Mouse (Mus musculus) CH12.LX (cell line): ENCODE data around the gene B3gnt8. TPM values are rescaled to one million over a fixed set of nuclear protein-coding genes. Genes with fewer than 3 reads are reported as not detected.

ENCODE experiments used
- DNase-seq: peaks from one replicate; pipeline ENCODE4 v3.0.0-alpha.2; 2013; ENCODE audit errors: extremely low read depth
- H3K27ac ChIP-seq: 2 replicates; pipeline ENCODE4 v1.5.1; 2012; ENCODE audit warnings: low read depth, mild to moderate bottlenecking, control low read depth, moderate library complexity; ENCODE audit not compliant: insufficient read depth
- H3K27me3 ChIP-seq: replicated peaks from 2 replicates; pipeline ENCODE3; 2012; ENCODE audit warnings: inconsistent platforms
- H3K36me3 ChIP-seq, 2 experiments: replicated peaks in 1 of 2; 2 replicates each; pipeline versions ENCODE3 to v1.6.1; 2012; ENCODE audit warnings: inconsistent platforms in 1 of 2, low read length in 1 of 2, mild to moderate bottlenecking in 1 of 2, mixed read lengths in 1 of 2, moderate library complexity in 1 of 2; ENCODE audit not compliant: control insufficient read depth in 1 of 2, insufficient read depth in 1 of 2
- H3K4me1 ChIP-seq, 2 experiments: 2 replicates each; pipeline ENCODE4 v1.6.1; 2012; ENCODE audit warnings: inconsistent platforms in 1 of 2, moderate library complexity in 1 of 2; ENCODE audit not compliant: insufficient read depth in 2 of 2, control insufficient read depth in 1 of 2
- H3K4me2 ChIP-seq: 2 replicates; pipeline ENCODE4 v1.6.1; 2012; ENCODE audit warnings: low read depth, mild to moderate bottlenecking, control low read depth; ENCODE audit not compliant: poor library complexity, insufficient read depth, severe bottlenecking
- H3K4me3 ChIP-seq, 3 experiments: fragments of 150-350 bp in 1 of 3; sonication (generic) in 1 of 3; replicated peaks in 1 of 3; 2 replicates each; pipeline versions ENCODE3 to v1.5.1; 2011 to 2012; ENCODE audit warnings: low read depth in 2 of 3, low read length in 2 of 3, mild to moderate bottlenecking in 2 of 3, moderate library complexity in 2 of 3, control low read depth in 1 of 3, improper control_type of control experiment in 1 of 3, inconsistent platforms in 1 of 3, mixed read lengths in 1 of 3; ENCODE audit not compliant: poor library complexity in 1 of 3
- H3K79me2 ChIP-seq: replicated peaks from 2 replicates; pipeline ENCODE4 v1.6.1; 2012; ENCODE audit warnings: mild to moderate bottlenecking, moderate library complexity; ENCODE audit not compliant: control insufficient read depth, poor library complexity, insufficient read depth, severe bottlenecking; ENCODE audit errors: extremely low read depth
- H3K9ac ChIP-seq: 2 replicates; pipeline ENCODE4 v1.6.1; 2012; ENCODE audit warnings: low read depth, mild to moderate bottlenecking, control low read depth, moderate library complexity; ENCODE audit not compliant: insufficient read depth
- H3K9me3 ChIP-seq: replicated peaks from 2 replicates; pipeline ENCODE3; 2012; ENCODE audit warnings: low read length, inconsistent platforms, mixed read lengths
- BHLHE40 ChIP-seq: IDR thresholded peaks from 2 replicates; pipeline ENCODE4 v1.6.1; 2011; ENCODE audit warnings: mild to moderate bottlenecking, low read depth, low read length, improper control_type of control experiment
- CHD2 ChIP-seq: IDR thresholded peaks from 2 replicates; pipeline ENCODE4 v1.6.1; 2011; ENCODE audit warnings: low read length, improper control_type of control experiment
- CTCF ChIP-seq, 2 experiments: IDR thresholded peaks in 1 of 2; conservative IDR thresholded peaks in 1 of 2; 2 replicates each; pipeline ENCODE4 v1.5.1; 2011 to 2012; ENCODE audit warnings: low read depth in 2 of 2, low read length in 2 of 2, improper control_type of control experiment in 1 of 2, inconsistent platforms in 1 of 2, mild to moderate bottlenecking in 1 of 2, moderate library complexity in 1 of 2
- GABPA ChIP-seq: IDR thresholded peaks from 2 replicates; pipeline ENCODE4 v1.6.1; 2012; ENCODE audit warnings: low read depth, low read length, improper control_type of control experiment, inconsistent platforms; ENCODE audit not compliant: insufficient replicate concordance
- HCFC1 ChIP-seq: IDR thresholded peaks from 2 replicates; pipeline ENCODE4 v1.6.1; 2012; ENCODE audit warnings: low read depth, mild to moderate bottlenecking, inconsistent platforms, low read length, improper control_type of control experiment
- MYC ChIP-seq: IDR thresholded peaks from 2 replicates; pipeline ENCODE4 v1.6.1; 2011; ENCODE audit warnings: low read depth, mild to moderate bottlenecking, improper control_type of control experiment, low read length
- POLR2AphosphoS2 ChIP-seq: IDR thresholded peaks from 2 replicates; pipeline ENCODE4 v1.6.1; 2011; ENCODE audit warnings: low read depth, low read length, improper control_type of control experiment
- RAD21 ChIP-seq: IDR thresholded peaks from 2 replicates; pipeline ENCODE4 v1.6.1; 2011; ENCODE audit warnings: low read depth, mild to moderate bottlenecking, low read length, improper control_type of control experiment, moderate library complexity
- SMC3 ChIP-seq: IDR thresholded peaks from 2 replicates; pipeline ENCODE4 v1.6.1; 2011; ENCODE audit warnings: low read depth, low read length, improper control_type of control experiment
- TCF12 ChIP-seq: IDR thresholded peaks from 2 replicates; pipeline ENCODE4 v1.6.1; 2014; ENCODE audit warnings: low read depth, mild to moderate bottlenecking, inconsistent platforms, low read length, improper control_type of control experiment
- ZKSCAN1 ChIP-seq: IDR thresholded peaks from 2 replicates; pipeline ENCODE4 v1.6.1; 2012; ENCODE audit warnings: low read depth, inconsistent platforms, low read length, improper control_type of control experiment, borderline replicate concordance
- ZNF384 ChIP-seq: IDR thresholded peaks from 2 replicates; pipeline ENCODE4 v1.6.1; 2012; ENCODE audit warnings: low read depth, low read length, improper control_type of control experiment, inconsistent platforms
- dilution Hi-C: fragments of 300-500 bp; cut with MboI; formaldehyde crosslinking; loops from 2 replicates; pipeline ENCODE4 v1.14.3; 2020; ENCODE audit warnings: low sequenced_read_pairs; ENCODE audit not compliant: extremely low pct_unique_long_range_greater_than_20kb, extremely low pct_ligation_motif_present
- in situ Hi-C: fragments of 300-500 bp; cut with MboI; formaldehyde crosslinking; loops from 3 replicates; pipeline ENCODE4 v1.14.3; 2019; ENCODE audit warnings: low sequenced_read_pairs, low pct_ligation_motif_present, low pct_unique_long_range_greater_than_20kb, mixed read lengths
- polyA plus RNA-seq: library from polyadenylated mRNA; unstranded; fragments of >175 nt; gene quantifications from 2 replicates; pipeline ENCODE4 v1.2.1, GENCODE M21; 2012; ENCODE audit warnings: low read depth; ENCODE audit not compliant: insufficient read length
- total RNA-seq, 2 experiments: library from RNA; depleted of rRNA; stranded (reverse); fragments of 300-350 nt in 1 of 2; fragments of >200 nt in 1 of 2; gene quantifications; 2 replicates each; pipeline ENCODE4 v1.2.3; 2012 to 2014

B3gnt8 gene
- total and polyA plus RNA-seq, 3 experiments: 0.21 to 0.24 TPM; not detected in 1

DNA sequence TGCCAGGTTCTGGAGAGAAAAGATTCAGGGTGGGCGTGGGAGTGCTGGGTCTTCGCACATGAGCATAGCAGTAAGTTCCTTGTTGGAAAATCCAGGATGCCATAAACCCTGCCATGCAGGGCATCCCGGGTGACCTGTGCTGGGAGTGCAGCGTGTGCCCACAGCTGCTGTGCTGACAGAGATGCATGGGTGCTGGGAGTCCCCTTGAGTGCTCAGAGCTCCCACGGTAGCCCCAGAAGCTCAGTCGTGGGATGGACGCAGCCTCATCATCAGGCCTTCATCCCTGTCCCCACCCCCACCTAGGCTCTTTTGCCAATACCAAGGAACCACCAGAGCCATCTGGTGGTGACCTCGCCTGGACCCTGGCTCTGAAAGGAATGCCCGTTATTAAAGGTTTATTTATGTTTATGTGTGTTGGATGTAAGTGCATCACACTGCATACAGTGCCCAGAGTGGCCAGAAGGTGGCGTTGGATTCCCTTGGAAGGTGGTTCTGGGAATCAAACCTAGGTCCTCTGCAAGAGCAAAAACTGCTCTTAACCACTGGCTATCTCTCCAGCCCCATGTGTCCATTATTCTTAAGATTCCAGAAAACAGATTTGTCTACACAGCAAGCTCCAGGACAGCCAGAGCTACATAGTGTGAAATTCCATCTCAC is 732 bp upstream of the B3gnt8 start:
- H3K4me1 ChIP-seq: peaks cover 0 to 3% of the 10 kb centered on the region in 2 experiments; a peak in 1 of 4 replicates
- peak; percentile 44 for DNase-seq
- peaks cover 24 to 69% of the 10 kb centered on the region in 2 experiments for H3K36me3 ChIP-seq

DNA sequence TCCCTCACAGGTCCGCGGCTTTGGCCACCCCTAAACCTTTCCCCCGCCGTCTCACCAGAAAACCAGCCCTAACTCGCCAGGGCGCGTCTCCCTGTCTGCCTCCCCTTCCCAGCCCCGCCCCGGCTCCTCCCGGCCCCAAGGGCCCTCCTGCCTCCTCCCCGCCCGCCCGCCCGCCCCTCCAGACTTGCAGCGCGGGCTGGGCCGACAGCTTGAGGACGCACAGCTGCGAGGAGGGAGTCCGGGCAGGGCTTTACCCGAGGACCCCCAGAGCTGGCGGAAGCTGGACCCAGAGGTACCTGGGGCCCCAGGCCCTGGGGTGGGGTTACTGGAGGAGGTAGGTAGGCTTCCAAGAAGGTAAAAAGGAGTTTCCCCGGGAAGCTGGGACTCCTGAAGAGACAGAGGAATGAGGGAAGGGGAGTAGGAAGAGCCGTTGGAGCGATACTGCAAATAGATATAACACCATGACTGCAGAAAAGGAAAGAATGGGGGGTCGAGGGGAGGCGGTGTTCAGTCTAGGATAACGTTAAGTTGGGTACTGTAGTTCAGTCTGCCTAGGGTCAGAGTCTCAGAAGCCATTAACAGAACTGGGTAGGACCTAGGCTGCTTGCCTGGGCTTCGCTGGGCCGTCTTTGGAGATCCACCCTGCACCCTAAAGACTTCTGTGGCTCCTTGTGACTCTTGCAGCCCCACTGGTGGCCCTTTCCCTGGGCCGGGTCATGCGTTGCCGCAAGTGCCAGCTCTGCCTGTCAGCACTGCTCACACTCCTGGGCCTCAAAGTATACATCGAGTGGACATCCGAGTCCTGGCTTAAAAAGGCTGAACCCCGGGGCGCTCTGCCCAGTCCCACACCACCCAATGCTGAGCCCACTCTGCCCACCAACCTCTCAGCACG is 1.2 kb downstream of the B3gnt8 start:
- dilution Hi-C loops (no loop called here), in situ Hi-C loops (no loop called here)
- H3K79me2 ChIP-seq: no peaks in the 10 kb centered on the region
- H3K27ac ChIP-seq: no peak overlapping the region
- H3K9ac ChIP-seq: no peak overlapping the region
- no peak for DNase-seq
- H3K27me3 ChIP-seq: no peaks in the 10 kb centered on the region
- H3K36me3 ChIP-seq: peaks cover 22 to 61% of the 10 kb centered on the region in 2 experiments
- no peak overlapping the region for H3K4me3 ChIP-seq
- peaks cover 0 to 11% of the 10 kb centered on the region in 2 experiments; a peak in 3 of 4 replicates for H3K4me1 ChIP-seq
- H3K9me3 ChIP-seq: no peaks in the 10 kb centered on the region
- TF ChIP-seq ZNF384 (no peak), MYC (no peak), BHLHE40 (no peak), HCFC1 (no peak), ZKSCAN1 (no peak), POLR2AphosphoS2 (no peak), TCF12 (no peak), CHD2 (no peak), SMC3 (no peak), GABPA (no peak)
- TF ChIP-seq, all 38 proteins: peak for 0
- no peak overlapping the region for H3K4me2 ChIP-seq

More for the DNA sequence above, 732 bp upstream of the B3gnt8 start:
- Histone ChIP-seq H3K27me3 (no peaks in the 10 kb centered on the region), H3K27ac (no peak overlapping the region), H3K79me2 (no peaks in the 10 kb centered on the region), H3K9ac (no peak overlapping the region), H3K4me3 (no peak overlapping the region), H3K9me3 (no peaks in the 10 kb centered on the region), H3K4me2 (no peak overlapping the region)
- TF ChIP-seq CTCF (conservative IDR thresholded peaks at IDR 0.05 in 1 of 2, IDR thresholded peaks at IDR 0.05 in 1 of 2; ENCODE audit: low read depth in 2 of 2, low read length in 2 of 2) (peak; percentile 62 to 73), SMC3 (peak; percentile 79), POLR2AphosphoS2 (0 out of 2 replicates have a peak, but pooled peaks have one; percentile 22), RAD21 (peak; percentile 66), HCFC1 (no peak), MYC (no peak)
- in situ Hi-C loops (no loop called here), dilution Hi-C loops (no loop called here)
